Mouse (Mus musculus): ENCODE results near the gene Grrp1. TPM values are rescaled to one million over a fixed set of nuclear protein-coding genes. Genes with fewer than 3 reads are reported as not detected.

The Grrp1 gene
- polyA plus RNA-seq, 1 experiment from 2014 or later: 4.5 TPM

Other genes with a start within 250 kb of the Grrp1 start
- 0.64 and 0.99 TPM in 2 replicates for gene Lin28a, start 235.3 kb downstream of the Grrp1 start, polyA plus RNA-seq (2016; fragmentation: Nextera tagmentation; extraction: Ambion mirVana)
- not detected in 2 replicates for gene Zfp683, start 200.3 kb downstream of the Grrp1 start, polyA plus RNA-seq (2016; fragmentation: Nextera tagmentation; extraction: Ambion mirVana)
- gene Crybg2, start 193.3 kb downstream of the Grrp1 start, polyA plus RNA-seq (2016; fragmentation: Nextera tagmentation; extraction: Ambion mirVana): 0.41 and 0.51 TPM in 2 replicates
- gene Cd52, start 159.0 kb downstream of the Grrp1 start, polyA plus RNA-seq (2016; fragmentation: Nextera tagmentation; extraction: Ambion mirVana): 4.3 and 5.7 TPM in 2 replicates
- 2.2 and 2.7 TPM in 2 replicates for gene Ubxn11, start 151.5 kb downstream of the Grrp1 start, polyA plus RNA-seq (2016; fragmentation: Nextera tagmentation; extraction: Ambion mirVana)
- 179 and 190 TPM in 2 replicates for gene Sh3bgrl3, start 125.3 kb downstream of the Grrp1 start, polyA plus RNA-seq (2016; fragmentation: Nextera tagmentation; extraction: Ambion mirVana)
- gene Cep85, start 67.0 kb downstream of the Grrp1 start, polyA plus RNA-seq (2016; fragmentation: Nextera tagmentation; extraction: Ambion mirVana): 29.5 and 30.1 TPM in 2 replicates
- gene Gm7534, start 51.1 kb downstream of the Grrp1 start, polyA plus RNA-seq (2016; fragmentation: Nextera tagmentation; extraction: Ambion mirVana): not detected in 2 replicates
- gene Catsper4, start 26.7 kb downstream of the Grrp1 start, polyA plus RNA-seq (2016; fragmentation: Nextera tagmentation; extraction: Ambion mirVana): not detected in 2 replicates
- gene Cnksr1, start 15.7 kb downstream of the Grrp1 start, polyA plus RNA-seq (2016; fragmentation: Nextera tagmentation; extraction: Ambion mirVana): 0.61 and 1.4 TPM in 2 replicates
- 0.23 and 0.51 TPM in 2 replicates for gene E130218I03Rik, start 10.4 kb downstream of the Grrp1 start, polyA plus RNA-seq (2016; fragmentation: Nextera tagmentation; extraction: Ambion mirVana)
- 11.2 and 12.3 TPM in 2 replicates for gene Zfp593, start 8.5 kb downstream of the Grrp1 start, polyA plus RNA-seq (2016; fragmentation: Nextera tagmentation; extraction: Ambion mirVana)
- not detected in 2 replicates for gene Gm30191, start 7.2 kb downstream of the Grrp1 start, polyA plus RNA-seq (2016; fragmentation: Nextera tagmentation; extraction: Ambion mirVana)
- 14.9 and 18.1 TPM in 2 replicates for gene Pdik1l, start 33.8 kb upstream of the Grrp1 start, polyA plus RNA-seq (2016; fragmentation: Nextera tagmentation; extraction: Ambion mirVana)
- gene Trim63, start 61.0 kb upstream of the Grrp1 start, polyA plus RNA-seq (2016; fragmentation: Nextera tagmentation; extraction: Ambion mirVana): 90.7 and 93.9 TPM in 2 replicates
- gene Slc30a2, start 89.1 kb upstream of the Grrp1 start, polyA plus RNA-seq (2016; fragmentation: Nextera tagmentation; extraction: Ambion mirVana): 0.42 and 0.44 TPM in 2 replicates
- 3.1 TPM in 2 replicates for gene Extl1, start 129.7 kb upstream of the Grrp1 start, polyA plus RNA-seq (2016; fragmentation: Nextera tagmentation; extraction: Ambion mirVana)
- gene Pafah2, start 142.2 kb upstream of the Grrp1 start, polyA plus RNA-seq (2016; fragmentation: Nextera tagmentation; extraction: Ambion mirVana): 10.1 and 10.7 TPM in 2 replicates
- gene Stmn1, start 214.2 kb upstream of the Grrp1 start, polyA plus RNA-seq (2016; fragmentation: Nextera tagmentation; extraction: Ambion mirVana): 924 and 950 TPM in 2 replicates
- 12.3 and 12.9 TPM in 2 replicates for gene Paqr7, start 242.6 kb upstream of the Grrp1 start, polyA plus RNA-seq (2016; fragmentation: Nextera tagmentation; extraction: Ambion mirVana)

Measured in heart, embryonic 12.5 days (tissue).